ENCODE assay signal across 18 mouse cellular contexts in the genomic region with DNA sequence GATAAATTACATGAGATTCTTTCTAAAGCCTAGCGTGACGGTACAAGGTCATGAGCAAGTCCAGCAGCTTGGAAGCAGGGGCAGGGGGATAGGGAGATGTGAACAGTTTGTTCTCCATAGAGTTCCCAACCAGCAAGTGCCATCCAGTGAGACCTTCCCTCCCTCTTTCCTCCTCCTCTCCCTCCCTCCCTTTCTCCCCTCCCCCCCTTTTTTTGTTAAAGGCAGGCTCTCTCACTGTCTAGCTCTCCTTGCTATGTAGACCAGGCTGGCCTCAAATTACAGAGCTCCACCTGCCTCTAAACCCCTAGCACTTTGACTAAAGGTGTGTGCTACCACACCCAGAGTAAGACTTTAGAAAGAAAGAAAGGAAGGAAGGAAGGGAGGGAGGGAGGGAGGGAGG.
DNase-seq lines count a peak whose midpoint lies in the region; ATAC-seq and TF ChIP-seq lines count a peak whose summit lies in the region.
"Had no signal": no experiment of that assay in that cellular context is flagged by ENCODE, and none has a peak within 500 bp of the region (broad histone marks: within the 10 kb centered on the region; RNA-seq: fewer than 3 reads in every experiment).

No protein-coding gene starts in this region.

- H3K4me1 ChIP-seq in kidney, postnatal 0 days (replicated peaks; ENCODE audit: insufficient read depth, low read length) = no peaks in the 10 kb centered on the region
- H3K4me1 ChIP-seq in kidney, adult 2 months (ENCODE audit: control insufficient read depth, insufficient read depth, low read length) = peaks cover 7% of the 10 kb centered on the region; the same call in 1 of the 2 replicates

- TF ChIP-seq CTCF in kidney, postnatal 0 days (IDR thresholded peaks at IDR 0.05; ENCODE audit: low read depth) = no peak
- TF ChIP-seq CTCF in kidney, adult 2 months (conservative IDR thresholded peaks at IDR 0.05; ENCODE audit: insufficient read depth, insufficient read length, low read depth, low read length) = no peak

- no peak overlapping the region for H3ac ChIP-seq in myocyte (ENCODE audit: control insufficient read depth, insufficient read length)

- no peak for TF ChIP-seq POLR2A in kidney, adult 2 months (IDR thresholded peaks at IDR 0.05; ENCODE audit: low read depth, low read length)
- no peak for TF ChIP-seq POLR2A in myocyte (IDR thresholded peaks at IDR 0.05; ENCODE audit: insufficient read length, low read depth)

- H3K4me2 ChIP-seq in kidney, postnatal 0 days (ENCODE audit: low read length) = no peak overlapping the region
- peak overlapping the region; percentile 63 for H3K4me2 ChIP-seq in myocyte (ENCODE audit: low read depth)
- H3K4me2 ChIP-seq: embryonic facial prominence, embryonic 15.5 days; forebrain, embryonic 15.5 days; heart, embryonic 11.5 days had no signal

- H3K27ac ChIP-seq in kidney, postnatal 0 days = no peak overlapping the region
- no peak overlapping the region for H3K27ac ChIP-seq in kidney, adult 2 months (ENCODE audit: insufficient read depth, low read depth, low read length)
- H3K27ac ChIP-seq: embryonic facial prominence, embryonic 15.5 days; forebrain, embryonic 15.5 days; hindbrain, embryonic 10.5 days had no signal

- no peak overlapping the region for H3K4me3 ChIP-seq in kidney, postnatal 0 days (replicated peaks; ENCODE audit: low read depth, low read length)
- H3K4me3 ChIP-seq in kidney, adult 2 months (ENCODE audit: insufficient read depth, low read depth, low read length) = no peak overlapping the region
- H3K4me3 ChIP-seq in myocyte = peak overlapping the region; percentile 19
- H3K4me3 ChIP-seq: embryonic facial prominence, embryonic 15.5 days; forebrain, embryonic 15.5 days; hindbrain, embryonic 10.5 days had no signal

- H3K79me2 ChIP-seq in myocyte (ENCODE audit: control insufficient read depth, insufficient read depth) = no peaks in the 10 kb centered on the region

- H3K9me3 ChIP-seq in kidney, postnatal 0 days (replicated peaks; ENCODE audit: low read length) = no peaks in the 10 kb centered on the region
- H3K9me3 ChIP-seq: embryonic facial prominence, embryonic 15.5 days; forebrain, embryonic 15.5 days; hindbrain, embryonic 10.5 days had no signal

- ATAC-seq in kidney, postnatal 0 days (replicated peaks; ENCODE audit: low FRiP score, low read depth) = no peak
- no peak for ATAC-seq in megakaryocyte progenitor cell, adult 5-6 weeks (replicated peaks; ENCODE audit: poor library complexity)
- ATAC-seq: forebrain, embryonic 15.5 days; hindbrain, embryonic 16.5 days; inflammation-experienced regulatory T-cells, adult 6 months had no signal

- H3K9ac ChIP-seq in kidney, postnatal 0 days (ENCODE audit: low read depth, low read length) = no peak overlapping the region
- H3K9ac ChIP-seq: embryonic facial prominence, embryonic 15.5 days; forebrain, embryonic 15.5 days had no signal

- H3K36me3 ChIP-seq in kidney, postnatal 0 days (ENCODE audit: insufficient read depth, low read length) = no peaks in the 10 kb centered on the region
- no peaks in the 10 kb centered on the region for H3K36me3 ChIP-seq in kidney, adult 2 months (ENCODE audit: control insufficient read depth, insufficient read depth, low read length)
- peaks cover 4% of the 10 kb centered on the region for H3K36me3 ChIP-seq in myocyte (ENCODE audit: control insufficient read depth, insufficient read depth)
- H3K36me3 ChIP-seq: embryonic facial prominence, embryonic 15.5 days; forebrain, embryonic 15.5 days; hindbrain, embryonic 10.5 days had no signal

- WGBS in kidney, postnatal 0 days = 61% methylated on average over 2 of the region's 2 CpGs
- 65% methylated on average over 2 of the region's 2 CpGs for WGBS in kidney, adult 2 months

- DNase-seq in kidney, postnatal 0 days (ENCODE audit: low spot score) = peak; percentile 49
- no peak for DNase-seq in kidney, adult 2 months
- peak; percentile 70 for DNase-seq in ES-CJ7 (ENCODE audit: low read depth, low spot score)
- DNase-seq in Muller cell, postnatal 12 days (ENCODE audit: inconsistent ontology term) = peak; percentile 17
- no peak for DNase-seq in right cerebral cortex, adult 2 months (ENCODE audit: low spot score in 2 of 2)
- DNase-seq: cerebellum, adult 11 months; cerebellum, adult 8-10 months; cerebellum, postnatal 14 days; gastrocnemius, postnatal 10 days; heart, adult 18-20 months had no signal

- H3K27me3 ChIP-seq in kidney, postnatal 0 days (ENCODE audit: insufficient read depth, low read length) = no peaks in the 10 kb centered on the region
- no peaks in the 10 kb centered on the region for H3K27me3 ChIP-seq in kidney, adult 2 months (replicated peaks; ENCODE audit: control insufficient read depth, insufficient read depth, low read length)
- no peaks in the 10 kb centered on the region for H3K27me3 ChIP-seq in myocyte (ENCODE audit: control insufficient read depth, insufficient read depth, insufficient read length)
- H3K27me3 ChIP-seq: embryonic facial prominence, embryonic 15.5 days; forebrain, embryonic 15.5 days had no signal

TF ChIP-seq in myocyte, 11 proteins besides CTCF, POLR2A, EP300 and RAD21:
- TF ChIP-seq MYOG (IDR thresholded peaks at IDR 0.05; ENCODE audit: control insufficient read depth in 1 of 3, insufficient read depth in 1 of 3, insufficient read length in 2 of 3, low read depth in 2 of 3) (no peak), MYOD1 (IDR thresholded peaks at IDR 0.05; ENCODE audit: control insufficient read depth in 1 of 3, insufficient read length in 2 of 3, low read depth in 2 of 3) (no peak), TCF3 (IDR thresholded peaks at IDR 0.05; ENCODE audit: insufficient read length, low read depth) (no peak), REST (IDR thresholded peaks at IDR 0.05; ENCODE audit: insufficient read depth, insufficient read length) (no peak), POLR2AphosphoS2 (IDR thresholded peaks at IDR 0.05; ENCODE audit: insufficient read length, low read depth) (no peak), MAX (IDR thresholded peaks at IDR 0.05; ENCODE audit: low read depth) (no peak), SRF (IDR thresholded peaks at IDR 0.05; ENCODE audit: control insufficient read depth, insufficient read length, low read depth) (no peak), E2F4 (IDR thresholded peaks at IDR 0.05; ENCODE audit: insufficient read depth) (no peak), USF1 (IDR thresholded peaks at IDR 0.05; ENCODE audit: low read depth) (no peak), CEBPB (IDR thresholded peaks at IDR 0.05; ENCODE audit: insufficient read depth, poor library complexity, severe bottlenecking) (no peak), TCF12 (IDR thresholded peaks at IDR 0.05; ENCODE audit: insufficient read depth, poor library complexity, severe bottlenecking) (no peak)

Comparison
In these comparisons a context has a peak if more than half of its experiments do, and no peak if none do; other contexts are left out.
1. DNase-seq: peak in kidney, postnatal 0 days (single experiment), ES-CJ7 (single experiment) and Muller cell, postnatal 12 days (single experiment); none in kidney, adult 2 months (single experiment) and right cerebral cortex, adult 2 months (0 of 2).